Mouse (Mus musculus) lung, postnatal 0 days (tissue): ENCODE results near the gene Pgm5.

Source experiments
- CTCF ChIP-seq: IDR thresholded peaks from 2 replicates; pipeline ENCODE4 v1.5.1; 2016; ENCODE audit warnings: antibody characterized with exemption, mild to moderate bottlenecking
- EP300 ChIP-seq: IDR thresholded peaks from 2 replicates; pipeline ENCODE4 v1.6.1; 2016; ENCODE audit warnings: antibody characterized with exemption, mild to moderate bottlenecking, control low read depth

GRCm38 (mm10) chr19:24752873-24753538, 108.6 kb downstream of the Pgm5 start:
- TF ChIP-seq CTCF (no peak), EP300 (no peak; the same call in 1 of the 2 replicates)
